Mouse (Mus musculus): ENCODE results near the gene S100a16.

The S100a16 gene

DNA sequence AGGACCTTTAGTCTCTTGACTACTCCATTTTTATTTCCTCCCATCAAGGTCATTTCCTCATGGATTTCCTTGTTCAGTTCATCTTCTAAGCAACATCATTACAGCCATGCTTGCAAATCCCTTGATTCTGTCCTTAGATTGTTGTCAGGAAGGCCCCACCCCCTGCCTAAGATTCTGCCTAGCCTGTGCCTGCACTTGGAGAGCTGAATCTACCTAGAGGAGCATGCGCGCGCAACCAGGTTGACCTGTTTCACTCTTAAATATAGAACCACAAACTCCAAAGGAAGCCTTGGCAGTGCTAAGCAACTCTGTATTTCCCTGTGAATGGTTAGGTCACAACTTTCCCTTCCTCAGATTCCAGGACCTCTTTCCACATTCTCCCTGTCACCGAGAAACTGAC, 19.3 kb upstream of the S100a16 start:
- no peak for ATAC-seq (ENCODE audit: low TSS enrichment)

DNA sequence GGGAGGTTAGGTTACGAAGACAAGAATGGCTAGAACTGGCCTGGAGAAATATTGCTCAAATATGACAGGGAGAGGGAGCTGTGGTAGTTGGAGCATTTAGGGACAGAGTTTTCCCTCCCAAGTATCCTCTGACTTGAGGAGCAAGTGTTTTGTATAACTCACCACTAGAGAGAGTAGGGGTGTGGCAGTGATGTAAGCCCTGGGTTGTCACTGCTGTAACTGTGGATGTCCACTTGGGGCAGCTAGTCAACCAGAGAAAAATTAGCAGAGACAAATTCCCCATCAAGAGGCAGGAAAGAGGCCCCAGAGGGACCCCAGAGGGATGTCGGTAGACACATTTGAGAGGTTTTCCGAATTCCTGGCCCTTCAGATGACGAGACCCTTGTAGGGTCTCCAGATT, 11.6 kb upstream of the S100a16 start:
- peak; percentile 98 for ATAC-seq (ENCODE audit: low TSS enrichment)

DNA sequence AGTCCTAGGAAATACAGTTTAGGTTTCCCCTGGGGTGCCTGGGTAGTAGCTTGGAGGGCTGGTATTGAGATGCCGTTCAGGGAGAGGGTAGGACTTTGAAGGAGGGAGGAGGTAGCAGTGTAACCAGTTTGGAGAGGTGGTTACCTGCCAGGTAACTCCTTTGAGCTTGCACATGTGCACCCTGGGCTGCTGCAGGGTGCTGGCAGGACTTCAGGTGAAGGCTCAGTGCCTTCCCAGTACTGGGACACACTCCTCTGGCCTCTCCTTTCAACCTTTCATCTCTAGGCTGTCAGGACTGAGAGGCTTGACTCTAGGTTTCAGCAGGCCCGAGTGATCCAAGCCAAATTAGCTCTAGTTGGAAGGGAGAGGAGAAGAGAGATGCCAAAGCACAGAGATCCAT, 11.0 kb upstream of the S100a16 start:
- ATAC-seq (ENCODE audit: low TSS enrichment) = no peak

DNA sequence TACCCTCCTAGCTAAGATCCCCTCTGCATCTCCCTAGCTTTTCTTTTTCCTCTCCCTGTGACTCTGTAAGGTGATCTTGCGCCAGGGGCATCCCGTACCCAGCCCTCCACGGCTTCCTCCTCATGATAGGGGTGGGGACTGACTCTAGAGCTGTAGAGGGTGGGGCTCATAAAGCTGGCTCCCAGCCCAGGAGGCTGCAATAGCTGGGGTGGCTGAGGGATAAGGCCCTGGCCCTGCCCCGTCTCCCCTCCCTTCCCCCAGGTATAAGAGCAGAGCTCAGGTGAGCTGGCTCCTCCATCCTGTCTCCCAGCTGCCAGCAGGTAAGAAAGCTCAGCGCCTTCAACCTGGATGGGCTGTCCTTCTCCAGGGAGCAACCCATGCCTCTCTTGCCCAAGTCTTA, 10.5 kb upstream of the S100a16 start, which contains the start of gene S100a14:
TSS of gene S100a14 (plus strand) at position 277 of the 400 bp plus-strand sequence.
- no peak for ATAC-seq (ENCODE audit: low TSS enrichment)

DNA sequence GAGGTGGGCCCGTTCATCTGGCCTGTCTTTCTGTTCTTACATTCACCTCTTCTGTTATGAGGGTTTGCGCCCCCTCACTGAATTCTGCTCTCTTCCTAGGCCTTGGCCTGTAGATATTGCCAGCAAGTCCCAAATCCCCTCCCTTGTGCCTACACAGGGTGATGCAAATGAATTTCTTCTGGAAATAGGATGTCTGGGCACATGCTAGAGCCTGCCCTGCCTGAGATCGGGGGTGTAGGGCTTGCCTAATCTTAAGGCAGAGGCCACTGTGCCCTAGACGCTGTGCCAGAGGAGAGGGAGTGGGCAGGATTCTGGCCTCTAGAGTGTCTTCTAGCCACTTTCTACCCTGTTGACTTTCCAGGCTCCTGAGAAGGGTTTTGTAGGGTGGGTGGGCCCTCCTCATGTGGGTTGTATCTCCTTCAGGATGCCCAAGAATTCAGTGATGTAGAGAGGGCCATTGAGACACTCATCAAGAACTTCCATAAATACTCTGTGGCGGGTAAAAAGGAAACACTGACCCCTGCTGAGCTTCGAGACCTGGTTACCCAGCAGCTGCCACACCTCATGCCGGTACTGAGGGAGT, 9.7 kb upstream of the S100a16 start:
- no peak for ATAC-seq (ENCODE audit: low TSS enrichment)

DNA sequence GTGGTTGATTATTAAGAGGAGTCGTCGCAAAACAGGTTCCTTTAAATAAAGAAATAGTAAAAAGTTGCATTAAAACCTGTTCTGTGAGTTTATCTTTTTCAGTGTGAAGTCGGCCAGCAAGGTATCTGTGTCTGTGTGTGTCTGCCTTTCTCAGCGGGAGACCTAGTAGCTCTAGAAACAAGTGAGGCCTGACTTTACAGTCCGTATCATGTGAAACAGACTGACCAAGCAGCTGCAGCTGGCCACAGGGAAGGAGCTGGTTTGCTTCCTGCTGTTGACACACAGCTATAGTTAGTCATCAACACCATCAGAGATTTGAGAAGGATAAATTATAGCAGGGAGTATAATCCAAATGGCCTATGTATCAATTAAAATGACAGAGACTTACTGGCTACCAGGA, 5.3 kb upstream of the S100a16 start:
- ATAC-seq (ENCODE audit: low TSS enrichment) = no peak

DNA sequence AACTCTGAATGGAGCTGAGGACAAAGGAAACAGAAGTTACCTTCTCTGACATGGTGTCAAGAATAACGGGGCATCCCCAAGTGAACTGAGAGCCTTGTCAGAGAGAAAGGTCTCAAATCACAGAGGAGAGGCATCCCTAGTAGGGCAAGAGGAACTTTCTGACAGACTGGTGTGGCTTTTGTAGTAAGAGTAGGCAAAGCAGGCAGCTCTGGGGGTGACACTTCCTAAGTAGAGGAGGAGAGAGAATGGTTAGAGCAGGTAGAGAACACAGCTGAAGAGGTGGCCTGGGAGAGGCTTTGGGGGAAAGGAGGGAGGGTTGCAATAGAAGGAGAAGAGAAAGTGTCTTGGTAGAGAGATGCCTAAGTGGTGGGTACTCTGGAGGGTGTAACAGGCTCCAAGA, 1.6 kb upstream of the S100a16 start:
- no peak for ATAC-seq (ENCODE audit: low TSS enrichment)

DNA sequence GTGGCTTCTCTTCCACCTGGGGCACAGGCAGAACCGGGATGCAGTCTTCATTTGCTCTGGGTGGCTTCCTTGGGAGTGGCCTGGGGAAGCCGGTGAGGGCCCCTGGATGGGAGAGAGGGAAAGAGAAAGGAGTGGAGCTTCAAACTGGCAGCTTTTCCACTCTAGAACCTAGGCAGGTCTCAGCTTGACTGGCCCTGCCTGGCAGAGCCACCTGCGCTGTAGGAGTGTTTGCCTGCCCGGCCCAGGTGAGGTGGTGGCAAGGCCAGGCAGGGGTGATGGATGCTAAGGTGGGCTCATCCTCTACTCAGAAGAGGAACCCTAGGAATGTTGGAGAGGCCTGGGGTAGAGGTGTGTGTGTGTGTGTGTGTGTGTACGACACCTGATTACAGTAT, 847 bp downstream of the S100a16 start:
- no peak for ATAC-seq (ENCODE audit: low TSS enrichment)

DNA sequence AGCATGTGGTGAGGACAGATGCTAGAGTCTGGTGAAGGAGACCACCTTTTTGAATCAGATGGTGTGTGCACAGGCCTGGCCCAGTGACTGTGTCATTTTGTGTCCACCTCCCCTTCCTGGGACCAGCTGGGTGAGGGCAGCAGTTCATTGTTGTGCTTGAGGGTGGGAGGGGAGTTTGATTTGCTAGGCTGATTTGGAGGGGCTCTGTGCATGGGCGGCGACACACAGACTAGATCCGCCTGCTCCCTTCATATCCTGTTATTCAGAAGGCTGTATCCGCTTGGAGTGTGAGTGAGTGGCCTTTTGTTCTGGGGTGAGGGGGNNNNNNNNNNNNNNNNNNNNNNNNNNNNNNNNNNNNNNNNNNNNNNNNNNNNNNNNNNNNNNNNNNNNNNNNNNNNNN, 3.9 kb downstream of the S100a16 start:
- peak; percentile 75 for ATAC-seq (ENCODE audit: low TSS enrichment)

DNA sequence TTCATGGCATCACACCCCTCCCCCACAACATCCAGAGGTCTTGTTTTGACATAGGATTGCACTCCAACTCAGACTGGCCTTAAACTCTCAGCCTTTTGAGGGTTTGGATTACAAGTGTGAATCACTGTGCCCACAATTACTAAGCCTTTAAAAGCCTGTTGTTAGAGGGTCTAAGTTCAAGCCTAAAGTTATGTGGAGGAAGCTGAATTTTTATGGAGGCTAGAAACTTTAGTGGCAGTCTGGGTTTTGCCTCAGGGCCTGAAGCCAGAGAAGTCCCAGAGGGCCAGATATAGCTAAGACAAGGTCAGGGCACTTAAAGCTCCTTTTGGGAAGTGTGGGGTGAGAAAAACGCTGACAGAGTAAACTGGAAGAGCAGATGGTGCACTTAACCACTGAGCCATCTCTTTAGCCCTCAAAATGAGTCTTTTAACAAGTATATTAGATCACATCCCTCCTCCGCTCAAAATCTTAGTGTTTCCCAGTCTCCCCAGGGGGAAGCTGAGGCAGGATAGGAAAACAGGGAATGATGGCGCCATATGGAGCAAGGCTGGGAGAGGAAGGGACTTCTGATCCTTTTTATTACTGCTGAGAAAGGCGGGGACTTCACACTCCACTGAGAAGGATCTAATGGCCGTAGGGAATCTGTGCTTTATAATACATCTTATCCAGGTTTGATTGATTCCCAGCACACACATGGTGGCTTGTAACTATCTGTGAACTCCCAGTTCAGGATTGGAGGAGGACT, 12.8 kb downstream of the S100a16 start:
- no peak for ATAC-seq (ENCODE audit: low TSS enrichment)

DNA sequence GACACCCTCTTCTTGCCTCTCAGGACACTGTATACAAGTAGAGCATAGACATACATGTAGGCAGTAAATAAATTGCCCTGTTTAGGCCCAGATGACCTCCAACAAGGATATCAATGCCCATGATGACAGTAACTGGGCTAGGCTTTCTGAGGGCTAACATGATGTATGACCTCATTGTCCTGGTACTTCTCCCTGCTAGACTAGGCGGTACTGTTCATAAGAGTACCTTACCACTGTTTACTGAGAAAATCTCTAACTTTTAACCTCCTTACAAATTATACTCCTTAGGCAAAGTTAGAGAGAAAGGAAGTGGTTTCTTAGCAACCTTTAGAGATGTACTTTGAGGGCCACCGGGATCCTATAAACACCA, 13.4 kb downstream of the S100a16 start:
- ATAC-seq (ENCODE audit: low TSS enrichment) = no peak

DNA sequence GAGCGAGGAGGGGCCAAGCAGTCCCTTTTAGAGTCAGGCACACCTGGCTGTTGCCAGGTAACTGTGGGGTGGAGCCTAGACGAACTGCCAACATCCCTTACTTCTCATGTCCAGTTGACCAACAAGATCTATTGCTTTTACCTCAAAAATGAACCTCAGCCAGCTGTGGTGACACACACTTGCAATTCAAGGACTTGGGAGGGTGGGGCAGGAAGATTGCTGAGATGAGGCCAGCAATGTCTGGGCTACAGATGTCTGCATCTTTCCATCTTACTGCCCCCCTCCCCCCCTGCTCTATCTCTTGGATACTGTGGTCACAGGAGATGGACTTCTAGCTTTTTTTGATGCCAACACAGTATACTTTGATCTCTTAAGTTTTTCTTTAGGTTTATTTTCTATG, 15.2 kb downstream of the S100a16 start:
- ATAC-seq (ENCODE audit: low TSS enrichment) = no peak

DNA sequence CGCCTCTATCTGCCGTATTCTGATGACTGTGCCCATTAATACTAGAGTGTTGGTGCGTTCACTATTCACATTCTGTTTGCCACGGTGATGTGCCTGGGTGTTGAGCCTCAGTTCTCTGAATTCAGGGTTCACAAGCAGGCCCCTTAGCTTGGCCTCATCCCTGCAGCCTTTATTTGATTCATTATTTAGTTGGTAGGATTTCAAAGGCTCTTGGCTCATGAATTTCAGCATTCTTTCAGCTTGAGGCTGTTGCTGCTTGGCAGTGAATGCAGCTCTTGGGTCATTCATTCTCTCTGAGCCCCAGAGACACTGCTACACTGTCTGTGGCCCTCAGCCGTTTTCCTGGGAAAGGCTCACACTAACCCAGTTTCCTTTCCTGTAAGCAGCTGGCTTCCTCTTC, 18.9 kb downstream of the S100a16 start:
- ATAC-seq (ENCODE audit: low TSS enrichment) = peak; percentile 88

DNA sequence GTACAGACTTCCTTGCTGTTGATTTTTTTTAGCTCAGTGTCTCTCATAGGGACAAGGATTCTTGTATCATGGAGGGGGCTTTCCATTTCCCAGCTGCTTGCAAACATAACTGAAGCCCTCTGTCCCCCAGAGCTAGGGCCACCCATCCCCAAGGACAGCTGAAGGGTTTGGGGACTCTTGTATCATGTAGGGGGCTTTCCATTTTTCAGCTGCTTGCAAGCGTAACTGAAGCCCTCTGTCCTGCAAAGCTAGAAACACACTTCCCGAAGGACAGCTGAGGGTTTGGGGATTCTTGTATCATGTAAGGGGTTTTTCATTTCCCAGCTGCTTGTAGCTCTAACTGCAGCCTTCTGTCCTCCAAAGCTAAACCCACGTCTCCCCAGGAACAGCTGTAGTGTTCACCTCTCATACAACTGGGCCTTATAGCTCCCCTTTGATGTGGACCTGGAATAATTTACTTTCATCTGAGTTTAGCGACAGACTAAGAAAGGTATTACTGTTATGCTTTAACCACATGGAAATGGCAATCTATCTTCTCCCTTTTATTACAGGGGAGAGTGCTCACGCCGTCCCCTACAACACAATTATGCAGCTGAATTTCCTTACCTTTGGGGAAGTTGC, 23.1 kb downstream of the S100a16 start, which contains the start of gene S100a3:
TSS of gene S100a3 (plus strand) at position 571 of the 621 bp plus-strand sequence.
- ATAC-seq (ENCODE audit: low TSS enrichment) = no peak

DNA sequence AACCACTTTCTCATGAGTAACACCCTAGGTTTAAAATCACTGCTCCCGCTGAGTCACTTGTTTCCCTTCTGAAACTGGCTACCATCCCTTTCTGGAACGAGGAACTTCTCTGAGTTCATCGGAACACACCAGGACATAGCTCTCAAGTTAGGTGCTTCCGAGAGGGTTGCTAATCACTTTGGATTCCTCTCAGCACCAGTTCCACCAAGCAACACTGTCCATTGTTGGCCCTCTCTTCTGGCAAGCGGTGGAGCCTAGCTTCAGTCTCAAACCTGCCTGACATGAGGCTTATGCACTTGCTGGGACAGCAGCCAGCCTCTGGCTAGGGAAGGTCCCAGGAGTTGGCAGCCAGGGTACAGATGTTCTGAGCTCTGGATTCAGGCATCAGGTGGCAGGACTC, 37.6 kb downstream of the S100a16 start:
- ATAC-seq (ENCODE audit: low TSS enrichment) = no peak

DNA sequence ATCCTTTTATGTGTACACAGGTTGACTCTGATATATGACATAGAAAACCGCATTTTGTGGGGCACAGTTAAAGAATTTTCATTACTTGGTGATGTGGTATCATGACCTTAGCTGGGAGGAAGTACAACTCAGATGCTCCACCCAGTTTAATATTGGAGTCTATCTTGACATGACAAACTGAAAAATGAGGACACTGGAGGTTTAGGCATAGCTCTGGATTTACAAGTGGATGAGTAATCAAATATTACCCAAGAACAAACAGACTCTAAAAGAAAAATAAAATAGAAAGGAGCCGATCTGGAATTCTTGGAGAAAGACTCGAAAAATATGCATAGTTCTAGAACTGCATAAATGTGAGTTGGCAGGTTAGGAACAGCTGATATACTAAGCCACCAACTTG, 38.3 kb downstream of the S100a16 start:
- ATAC-seq (ENCODE audit: low TSS enrichment) = no peak

DNA sequence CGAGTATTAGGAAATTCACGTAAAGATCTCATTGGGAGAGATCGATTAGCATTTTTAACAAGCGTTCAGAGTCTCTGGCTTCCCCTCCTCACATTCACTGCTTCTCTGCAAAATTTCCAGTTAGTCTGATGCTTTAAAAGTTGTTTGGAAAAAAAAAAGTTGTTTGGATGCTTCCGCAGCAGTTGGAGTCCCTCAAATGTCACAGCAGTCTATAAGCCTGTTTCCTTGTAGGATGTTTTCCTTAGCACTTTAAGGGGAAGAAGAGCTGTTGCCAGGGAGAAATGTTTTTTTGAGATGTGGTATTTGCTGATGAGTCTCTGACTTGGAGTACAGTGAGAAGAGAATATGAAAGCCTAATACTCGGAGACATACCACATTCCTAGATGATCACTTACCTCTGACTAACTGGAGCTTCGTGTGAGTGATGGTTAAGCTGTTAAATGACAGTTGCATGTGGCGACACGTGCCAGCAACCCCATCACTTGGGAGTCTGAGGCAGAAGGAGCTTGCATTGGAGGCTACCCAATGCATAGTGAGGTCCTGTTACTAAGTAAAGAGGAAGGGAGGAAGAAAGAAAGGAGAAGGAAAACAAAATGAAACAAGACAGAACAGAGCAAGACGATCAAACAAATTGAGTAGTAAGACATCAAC, 39.4 kb downstream of the S100a16 start:
- ATAC-seq (ENCODE audit: low TSS enrichment) = peak; percentile 47; the same call in 1 of the 2 replicates

DNA sequence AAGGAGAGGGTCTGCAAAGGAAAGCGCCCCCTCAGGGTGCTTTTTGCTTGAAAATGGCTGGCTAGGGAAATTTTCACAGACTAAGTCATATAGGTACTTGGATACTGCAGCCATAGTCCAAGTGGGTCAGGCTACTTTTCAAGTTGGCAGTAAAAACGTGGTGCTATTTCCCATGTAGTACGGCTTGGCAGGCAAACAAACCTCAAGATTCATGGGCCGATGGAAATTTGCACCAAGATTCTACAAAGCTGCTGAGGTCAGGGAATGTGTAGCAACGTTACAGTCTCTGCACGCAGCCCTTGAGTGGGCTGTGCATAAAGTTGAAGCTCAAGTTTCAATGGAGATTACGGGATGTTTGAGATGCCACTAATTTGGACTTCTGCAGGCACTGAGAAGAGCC, 42.4 kb downstream of the S100a16 start:
- ATAC-seq (ENCODE audit: low TSS enrichment) = no peak

DNA sequence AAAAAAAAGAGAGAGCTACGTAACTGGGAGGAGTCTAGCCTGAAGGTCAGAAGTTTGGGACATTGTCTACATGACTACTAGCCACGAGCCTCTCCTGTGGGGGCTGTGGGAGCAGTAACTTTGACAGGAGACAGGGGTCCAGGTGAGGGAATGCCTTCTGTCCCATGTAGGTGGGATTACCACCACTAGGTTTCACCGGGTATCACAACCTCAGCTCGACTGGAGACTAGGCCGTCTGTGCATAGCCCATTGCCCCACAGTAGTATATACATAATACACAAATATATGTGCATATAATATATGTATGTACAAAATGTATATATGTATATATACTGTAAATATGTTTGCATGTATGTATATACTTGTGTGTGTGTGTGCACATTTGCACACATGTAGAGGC, 44.1 kb downstream of the S100a16 start:
- no peak for ATAC-seq (ENCODE audit: low TSS enrichment)

DNA sequence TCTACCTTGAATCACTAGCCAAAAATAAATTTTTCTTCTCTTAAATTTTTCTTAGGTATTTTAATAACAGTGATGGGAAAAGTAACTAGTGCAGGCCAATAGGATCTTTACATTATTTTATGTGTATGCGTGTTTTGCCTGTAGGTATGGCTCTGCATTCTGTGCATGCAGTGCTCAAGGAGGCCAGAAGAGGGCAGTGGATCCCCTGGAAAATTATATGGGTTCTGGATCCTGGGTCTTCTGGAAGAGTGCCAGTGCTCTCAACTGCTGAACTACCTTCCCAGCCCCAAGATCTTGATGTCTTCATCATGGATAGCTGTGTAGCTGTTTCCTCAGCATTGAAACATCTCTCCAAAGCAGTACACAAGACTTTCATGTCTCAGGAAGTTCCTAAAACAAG, 45.1 kb downstream of the S100a16 start:
- no peak for ATAC-seq (ENCODE audit: low TSS enrichment)

DNA sequence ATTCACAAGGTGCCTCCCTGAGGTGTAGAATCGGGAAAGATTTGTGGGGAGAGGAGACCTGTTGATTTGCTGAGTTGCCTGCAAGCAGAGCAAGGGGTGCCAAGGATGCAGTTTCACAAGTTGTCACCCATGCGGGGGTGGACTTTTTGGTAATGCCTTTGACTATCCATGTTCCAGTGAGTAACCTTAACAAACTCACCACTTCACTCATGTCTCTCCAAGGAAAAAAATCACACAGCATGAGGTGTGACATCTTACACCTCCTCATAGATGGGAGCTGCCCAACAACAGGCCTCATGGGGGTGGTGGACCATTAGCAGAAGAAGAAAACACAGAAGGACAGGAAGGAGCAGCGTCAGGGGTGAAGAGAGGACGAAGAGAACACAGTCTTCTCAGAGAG, 45.5 kb downstream of the S100a16 start:
- ATAC-seq (ENCODE audit: low TSS enrichment) = no peak

DNA sequence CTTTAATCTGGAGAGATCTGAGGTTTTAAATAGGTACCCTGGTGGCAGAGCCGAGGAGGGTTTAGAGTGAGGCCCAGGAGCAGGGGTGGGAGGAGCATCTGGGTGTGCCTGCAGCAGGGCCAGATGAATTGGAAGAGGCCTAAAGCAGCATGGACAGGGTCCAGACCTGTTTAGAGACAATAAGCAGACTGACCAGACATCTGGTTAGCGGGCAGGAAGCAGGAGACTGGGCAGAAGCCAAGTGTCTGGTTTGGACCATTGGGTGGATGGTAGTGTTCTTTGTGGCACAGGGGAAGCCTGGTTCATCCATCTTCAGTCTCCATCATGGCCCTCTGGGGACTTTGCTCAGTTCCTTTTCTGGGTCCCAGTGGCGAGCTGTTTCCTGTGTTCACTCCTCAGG, 46.8 kb downstream of the S100a16 start:
- no peak for ATAC-seq (ENCODE audit: low TSS enrichment)

DNA sequence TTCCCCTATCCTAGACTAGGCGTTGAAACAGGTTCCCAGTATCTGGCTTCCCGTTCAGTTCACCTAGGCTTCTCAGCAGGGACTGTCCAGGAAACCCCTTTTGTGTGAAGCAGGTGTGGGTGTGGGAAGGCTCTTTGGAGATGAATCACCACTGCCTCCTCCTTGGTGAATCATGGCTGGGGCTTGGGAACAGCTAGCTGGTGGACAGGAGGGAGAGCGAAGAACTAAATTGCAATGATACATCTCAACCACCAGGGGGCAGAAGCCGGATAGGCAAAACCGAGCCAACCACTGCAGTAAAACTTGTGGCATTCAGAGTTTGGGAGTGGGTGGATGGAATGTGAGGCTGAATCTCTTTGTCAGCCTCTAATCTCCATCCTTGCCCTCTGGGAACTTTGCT, 48.5 kb downstream of the S100a16 start:
- peak; percentile 86 for ATAC-seq (ENCODE audit: low TSS enrichment)

Data from frontal cortex, adult (tissue).